In the genomic region with DNA sequence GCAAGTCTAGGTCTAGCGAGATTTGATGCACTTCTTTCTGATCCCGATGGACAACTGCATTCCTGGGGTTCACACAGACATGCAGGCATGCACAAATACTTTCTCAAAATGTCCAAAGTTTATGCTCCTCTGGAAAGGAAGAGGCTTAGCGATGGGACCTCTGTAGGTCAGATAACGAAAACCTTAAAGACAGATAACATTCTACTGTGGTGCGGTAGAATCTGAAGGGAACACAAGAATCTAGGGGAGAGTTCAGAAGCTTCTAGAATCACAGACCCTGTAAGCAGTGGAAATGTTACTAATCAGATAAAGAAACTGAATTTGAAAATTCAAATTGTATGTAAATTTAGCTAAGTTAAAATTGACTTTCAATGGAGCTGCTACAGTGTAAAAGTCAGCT, we compare ENCODE assay signal across 23 mouse cellular contexts.
DNase-seq lines count a peak whose midpoint lies in the region; ATAC-seq and TF ChIP-seq lines count a peak whose summit lies in the region.
"Had no signal": no experiment of that assay in that cellular context is flagged by ENCODE, and none has a peak within 500 bp of the region (broad histone marks: within the 10 kb centered on the region; RNA-seq: fewer than 3 reads in every experiment).

No protein-coding gene starts in this region.

- H3K9ac ChIP-seq in kidney, embryonic 15.5 days = no peak overlapping the region
- no peak overlapping the region for H3K9ac ChIP-seq in liver, embryonic 12.5 days
- H3K9ac ChIP-seq in liver, postnatal 0 days (replicated peaks) = no peak overlapping the region
- no peak overlapping the region for H3K9ac ChIP-seq in liver, embryonic 13.5 days
- no peak overlapping the region for H3K9ac ChIP-seq in liver, embryonic 15.5 days
- H3K9ac ChIP-seq: embryonic facial prominence, embryonic 12.5 days; forebrain, postnatal 0 days; heart, embryonic 12.5 days; heart, embryonic 15.5 days; hindbrain, embryonic 13.5 days had no signal

- H3K4me1 ChIP-seq in kidney, embryonic 15.5 days = peaks cover 16% of the 10 kb centered on the region
- H3K4me1 ChIP-seq in liver, embryonic 12.5 days = peaks cover 59% of the 10 kb centered on the region
- 0 out of 2 replicates have a peak, but pooled peaks cover 2% of the 10 kb centered on the region for H3K4me1 ChIP-seq in liver, postnatal 0 days (ENCODE audit: insufficient read depth)
- peaks cover 58% of the 10 kb centered on the region for H3K4me1 ChIP-seq in liver, embryonic 13.5 days (replicated peaks)
- H3K4me1 ChIP-seq in liver, embryonic 15.5 days (replicated peaks) = peaks cover 55% of the 10 kb centered on the region

- H3K36me3 ChIP-seq in kidney, embryonic 15.5 days = no peaks in the 10 kb centered on the region
- H3K36me3 ChIP-seq in liver, embryonic 12.5 days = no peaks in the 10 kb centered on the region
- H3K36me3 ChIP-seq in liver, postnatal 0 days (replicated peaks; ENCODE audit: insufficient read depth, low read length) = no peaks in the 10 kb centered on the region
- H3K36me3 ChIP-seq in liver, embryonic 13.5 days = no peaks in the 10 kb centered on the region
- H3K36me3 ChIP-seq in liver, embryonic 15.5 days (replicated peaks) = no peaks in the 10 kb centered on the region
- H3K36me3 ChIP-seq: embryonic facial prominence, embryonic 12.5 days; heart, embryonic 12.5 days; heart, embryonic 15.5 days; hindbrain, embryonic 10.5 days had no signal

- H3K27me3 ChIP-seq in kidney, embryonic 15.5 days = no peaks in the 10 kb centered on the region
- H3K27me3 ChIP-seq in liver, embryonic 12.5 days (replicated peaks) = no peaks in the 10 kb centered on the region
- H3K27me3 ChIP-seq in liver, postnatal 0 days (ENCODE audit: insufficient read depth, low read length) = no peaks in the 10 kb centered on the region
- H3K27me3 ChIP-seq in liver, embryonic 13.5 days = no peaks in the 10 kb centered on the region
- H3K27me3 ChIP-seq in liver, embryonic 15.5 days = no peaks in the 10 kb centered on the region
- H3K27me3 ChIP-seq: embryonic facial prominence, embryonic 12.5 days; heart, embryonic 12.5 days; heart, embryonic 15.5 days; hindbrain, embryonic 13.5 days had no signal

- no peak for TF ChIP-seq CTCF in liver, postnatal 0 days (IDR thresholded peaks at IDR 0.05; ENCODE audit: low read depth)

- H3K27ac ChIP-seq in kidney, embryonic 15.5 days = no peak overlapping the region
- H3K27ac ChIP-seq in liver, embryonic 12.5 days = no peak overlapping the region; the same call in 1 of the 2 replicates
- no peak overlapping the region for H3K27ac ChIP-seq in liver, postnatal 0 days (ENCODE audit: low read depth)
- no peak overlapping the region for H3K27ac ChIP-seq in liver, embryonic 13.5 days
- H3K27ac ChIP-seq in liver, embryonic 15.5 days (replicated peaks) = no peak overlapping the region
- H3K27ac ChIP-seq: embryonic facial prominence, embryonic 12.5 days; gastrocnemius, adult 2 months; heart, embryonic 15.5 days had no signal

- peak overlapping the region; percentile 32; the same call in 1 of the 2 replicates for H3K4me2 ChIP-seq in kidney, embryonic 15.5 days
- peak overlapping the region; percentile 55 for H3K4me2 ChIP-seq in liver, embryonic 12.5 days
- no peak overlapping the region for H3K4me2 ChIP-seq in liver, postnatal 0 days (ENCODE audit: low read depth, low read length)
- H3K4me2 ChIP-seq in liver, embryonic 13.5 days = peak overlapping the region; percentile 64
- H3K4me2 ChIP-seq in liver, embryonic 15.5 days = peak overlapping the region; percentile 42

- 80% methylated on average over 5 of the region's 5 CpGs for WGBS in kidney, embryonic 15.5 days
- WGBS in liver, embryonic 12.5 days (ENCODE audit: insufficient replicate concordance) = 44% methylated on average over 5 of the region's 5 CpGs
- 56% methylated on average over 5 of the region's 5 CpGs for WGBS in liver, postnatal 0 days (ENCODE audit: insufficient replicate concordance)
- 36% methylated on average over 5 of the region's 5 CpGs for WGBS in liver, embryonic 13.5 days (ENCODE audit: insufficient replicate concordance)
- 37% methylated on average over 5 of the region's 5 CpGs for WGBS in liver, embryonic 15.5 days (ENCODE audit: insufficient replicate concordance)

- no peak for DNase-seq in kidney, adult 8-10 months
- DNase-seq in liver, postnatal 0 days = no peak
- no peak for DNase-seq in liver, embryonic 13.5 days
- DNase-seq in lung, postnatal 4 days = no peak
- DNase-seq: adrenal gland, adult 8-10 months; adrenal gland, postnatal 25 days; cerebellum, adult 18-20 months; cerebellum, adult 9-10 months; forebrain, postnatal 0 days; gastrocnemius, adult 2 months; gastrocnemius, postnatal 25 days; heart, adult 18-20 months; heart, postnatal 10 days; heart, postnatal 36 days had no signal

- no peak for ATAC-seq in kidney, embryonic 15.5 days (replicated peaks; ENCODE audit: low FRiP score)
- no peak for ATAC-seq in liver, embryonic 12.5 days
- no peak for ATAC-seq in liver, postnatal 0 days
- no peak for ATAC-seq in liver, embryonic 13.5 days (ENCODE audit: low read depth)
- ATAC-seq in liver, embryonic 15.5 days (ENCODE audit: insufficient read depth) = no peak
- ATAC-seq: forebrain, postnatal 0 days; hindbrain, embryonic 16.5 days had no signal

- no peak for TF ChIP-seq EP300 in liver, postnatal 0 days (IDR thresholded peaks at IDR 0.05; ENCODE audit: low read depth)

- no peaks in the 10 kb centered on the region for H3K9me3 ChIP-seq in kidney, embryonic 15.5 days (replicated peaks)
- no peaks in the 10 kb centered on the region for H3K9me3 ChIP-seq in liver, embryonic 12.5 days (replicated peaks)
- no peaks in the 10 kb centered on the region for H3K9me3 ChIP-seq in liver, postnatal 0 days (ENCODE audit: low read length)
- H3K9me3 ChIP-seq in liver, embryonic 13.5 days (replicated peaks) = no peaks in the 10 kb centered on the region
- H3K9me3 ChIP-seq in liver, embryonic 15.5 days (replicated peaks) = no peaks in the 10 kb centered on the region
- H3K9me3 ChIP-seq: embryonic facial prominence, embryonic 12.5 days; heart, embryonic 12.5 days; heart, embryonic 15.5 days; hindbrain, embryonic 10.5 days; hindbrain, embryonic 13.5 days had no signal

- H3K4me3 ChIP-seq in kidney, embryonic 15.5 days (replicated peaks) = no peak overlapping the region
- no peak overlapping the region for H3K4me3 ChIP-seq in liver, embryonic 12.5 days
- H3K4me3 ChIP-seq in liver, postnatal 0 days (ENCODE audit: low read depth, low read length) = no peak overlapping the region
- no peak overlapping the region for H3K4me3 ChIP-seq in liver, embryonic 13.5 days (replicated peaks)
- H3K4me3 ChIP-seq in liver, embryonic 15.5 days (replicated peaks) = no peak overlapping the region
- H3K4me3 ChIP-seq: embryonic facial prominence, embryonic 12.5 days; gastrocnemius, adult 2 months; hindbrain, embryonic 13.5 days had no signal
